Mouse (Mus musculus) stomach, postnatal 0 days (tissue): ENCODE data around the gene Txnrd1. TPM values are rescaled to one million over a fixed set of nuclear protein-coding genes. Genes with fewer than 3 reads are reported as not detected.

Source experiments
- ATAC-seq: fragments of 200-750 bp; cut with Nextera tagmentation; 2 replicates; pipeline ENCODE4 v1.8.0; 2017; ENCODE audit not compliant: low FRiP score, low TSS enrichment
- DNase-seq: peaks from one replicate; pipeline ENCODE4 v3.0.0-alpha.2; 2016; ENCODE audit warnings: low spot score
- H3K27ac ChIP-seq: fragments of 300-500 bp; sonication (generic); replicated peaks from 2 replicates; pipeline ENCODE4 v1.5.1; 2014; ENCODE audit warnings: mild to moderate bottlenecking, control low read depth
- H3K27me3 ChIP-seq: fragments of 300-500 bp; sonication (generic); 2 replicates; pipeline ENCODE4 v1.6.1; 2014; ENCODE audit warnings: low read length; ENCODE audit not compliant: control insufficient read depth, insufficient read depth
- H3K36me3 ChIP-seq: fragments of 300-500 bp; sonication (generic); 2 replicates; pipeline ENCODE4 v1.6.1; 2014; ENCODE audit warnings: low read length, mixed read lengths; ENCODE audit not compliant: control insufficient read depth, insufficient read depth
- H3K4me1 ChIP-seq: fragments of 300-500 bp; sonication (generic); replicated peaks from 2 replicates; pipeline ENCODE4 v1.6.1; 2014; ENCODE audit warnings: antibody characterized with exemption; ENCODE audit not compliant: control insufficient read depth, insufficient read depth
- H3K4me2 ChIP-seq: fragments of 300-500 bp; sonication (generic); replicated peaks from 2 replicates; pipeline ENCODE4 v1.6.1; 2014; ENCODE audit warnings: low read depth, mild to moderate bottlenecking, control low read depth, moderate library complexity
- H3K4me3 ChIP-seq: fragments of 300-500 bp; sonication (generic); 2 replicates; pipeline ENCODE4 v1.5.1; 2014; ENCODE audit warnings: low read depth, low read length, control low read depth
- H3K9ac ChIP-seq: fragments of 300-500 bp; sonication (generic); 2 replicates; pipeline ENCODE4 v1.6.1; 2014; ENCODE audit warnings: mild to moderate bottlenecking, low read length, control low read depth, mixed read lengths
- H3K9me3 ChIP-seq: fragments of 300-500 bp; sonication (generic); 2 replicates; pipeline ENCODE4 v1.6.1; 2016; ENCODE audit warnings: low read length; ENCODE audit not compliant: control insufficient read depth
- CTCF ChIP-seq: IDR thresholded peaks from 2 replicates; pipeline ENCODE4 v1.5.1; 2016; ENCODE audit warnings: antibody characterized with exemption, low read depth, mild to moderate bottlenecking, moderate library complexity
- EP300 ChIP-seq: optimal IDR thresholded peaks from 2 replicates; pipeline ENCODE3; 2016; ENCODE audit warnings: antibody characterized with exemption
- WGBS: fragments of 180-500 bp; shearing (Covaris S2); extraction: QIAGEN DNeasy Blood & Tissue Kit; methylation state at CpG from one replicate; pipeline ENCODE4 v1.1.7; 2014; 5-methylcytosine and 5-hydroxymethylcytosine counted together
- polyA plus RNA-seq: library from polyadenylated mRNA; unstranded; fragments of >200 nt; fragmentation: Nextera tagmentation; extraction: Ambion mirVana; gene quantifications from 2 replicates; pipeline ENCODE4 v1.2.1, GENCODE M21; 2015

Txnrd1 gene
- polyA plus RNA-seq, 1 experiment from 2014 or later: 61.9 TPM

DNA sequence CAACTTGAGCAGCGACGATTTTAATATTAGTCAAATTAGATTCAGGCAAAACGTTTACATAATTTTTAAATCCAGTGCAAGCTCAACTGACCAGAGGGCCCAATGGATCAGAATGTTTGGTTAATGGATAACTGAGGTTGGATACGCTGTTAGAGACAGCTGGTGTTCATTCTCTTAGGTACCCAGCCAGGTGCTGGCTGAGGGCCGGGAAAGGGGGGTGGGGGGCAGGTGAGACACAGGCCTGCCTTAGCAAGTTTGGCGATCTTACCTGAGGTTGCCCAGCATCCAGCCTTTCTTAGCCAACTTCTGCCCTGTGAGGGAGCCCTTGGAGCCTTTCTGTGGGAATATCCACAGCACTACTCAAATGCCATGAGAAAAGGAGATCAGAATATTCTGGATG lies 28.6 kb upstream of the Txnrd1 start:
- H3K9me3 ChIP-seq: no peaks in the 10 kb centered on the region
- no peak overlapping the region for H3K9ac ChIP-seq
- DNase-seq (no peak), ATAC-seq (no peak)
- no peak for TF ChIP-seq CTCF
- H3K4me2 ChIP-seq: no peak overlapping the region
- H3K36me3 ChIP-seq: no peaks in the 10 kb centered on the region
- 45% methylated on average over 6 of the region's 6 CpGs for WGBS
- no peaks in the 10 kb centered on the region for H3K4me1 ChIP-seq
- no peak overlapping the region for H3K27ac ChIP-seq
- no peak overlapping the region for H3K4me3 ChIP-seq
- no peaks in the 10 kb centered on the region for H3K27me3 ChIP-seq

DNA sequence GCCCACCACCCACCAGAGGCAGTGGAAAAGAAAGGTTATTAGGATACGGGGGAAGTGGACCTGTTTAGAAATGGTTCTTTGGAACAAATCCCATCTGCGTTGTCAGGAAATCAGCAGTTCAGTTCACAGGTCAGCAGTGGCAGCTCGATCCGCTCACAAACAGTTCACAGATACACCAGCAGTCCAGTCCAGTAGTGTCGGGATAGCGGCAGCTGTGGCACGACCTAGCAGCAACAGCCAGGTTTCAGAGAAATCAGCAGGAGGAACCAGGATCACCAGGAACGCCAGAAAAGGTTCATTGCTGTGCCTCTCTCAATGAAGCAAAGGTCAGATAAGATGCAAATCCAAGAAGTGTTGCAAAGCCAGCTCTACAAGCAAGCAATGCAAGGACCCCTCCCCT lies 27.3 kb upstream of the Txnrd1 start:
- H3K4me1 ChIP-seq: no peaks in the 10 kb centered on the region
- no peak overlapping the region for H3K4me3 ChIP-seq
- H3K4me2 ChIP-seq: no peak overlapping the region
- H3K36me3 ChIP-seq: no peaks in the 10 kb centered on the region
- H3K27ac ChIP-seq: no peak overlapping the region
- 66% methylated on average over 8 of the region's 8 CpGs for WGBS
- no peak overlapping the region for H3K9ac ChIP-seq
- no peaks in the 10 kb centered on the region for H3K27me3 ChIP-seq
- H3K9me3 ChIP-seq: no peaks in the 10 kb centered on the region
- DNase-seq (no peak), ATAC-seq (no peak)
- no peak for TF ChIP-seq EP300
- no peak for TF ChIP-seq CTCF

DNA sequence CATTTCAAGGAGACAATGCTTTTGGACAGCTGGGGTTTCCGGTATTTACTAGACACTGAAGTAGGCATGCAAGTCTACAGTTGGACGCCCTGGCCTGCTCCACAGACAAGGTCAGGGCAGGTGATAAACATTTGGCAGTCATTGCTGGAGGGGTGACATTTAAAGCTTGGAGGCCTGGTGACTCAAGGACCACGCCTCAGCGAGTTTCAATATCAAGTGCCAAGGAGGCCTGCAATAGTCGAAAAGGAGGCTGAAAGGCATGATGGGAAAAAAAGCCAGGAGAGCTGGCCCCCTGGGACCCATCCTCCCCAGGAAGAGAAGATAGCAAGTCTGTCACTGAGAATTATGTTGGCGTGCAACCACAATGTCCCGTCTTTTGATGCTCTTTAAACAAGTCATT lies 26.5 kb upstream of the Txnrd1 start:
- WGBS: 66% methylated on average over 7 of the region's 7 CpGs
- ATAC-seq (no peak), DNase-seq (no peak)
- H3K4me1 ChIP-seq: no peaks in the 10 kb centered on the region
- TF ChIP-seq EP300 (no peak), CTCF (no peak)
- no peaks in the 10 kb centered on the region for H3K9me3 ChIP-seq
- H3K36me3 ChIP-seq: no peaks in the 10 kb centered on the region
- H3K4me2 ChIP-seq: no peak overlapping the region
- no peak overlapping the region for H3K4me3 ChIP-seq
- H3K27me3 ChIP-seq: no peaks in the 10 kb centered on the region
- no peak overlapping the region for H3K27ac ChIP-seq
- H3K9ac ChIP-seq: no peak overlapping the region

DNA sequence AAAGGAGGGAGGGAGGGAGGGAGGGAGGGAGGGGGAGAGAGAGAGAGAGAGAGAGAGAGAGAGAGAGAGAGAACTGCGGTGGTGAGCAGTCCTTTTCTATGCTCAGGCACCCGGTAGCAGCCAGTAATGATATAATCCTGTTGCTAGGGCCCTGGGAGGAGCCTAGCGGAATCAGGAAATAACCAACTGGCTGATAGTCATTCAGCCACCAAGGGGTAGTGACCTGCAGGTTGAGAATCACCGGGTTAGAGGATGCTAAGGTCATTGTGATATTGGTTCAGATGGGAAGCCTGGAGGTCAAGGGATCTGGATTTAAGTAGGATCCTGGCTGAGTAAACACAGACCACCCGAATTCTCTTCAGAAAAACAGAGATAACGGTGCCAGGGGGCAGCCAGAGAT lies 25.6 kb upstream of the Txnrd1 start:
- H3K36me3 ChIP-seq: no peaks in the 10 kb centered on the region
- no peak overlapping the region for H3K27ac ChIP-seq
- no peak overlapping the region for H3K4me2 ChIP-seq
- no peak overlapping the region for H3K9ac ChIP-seq
- no peak for TF ChIP-seq EP300
- DNase-seq (no peak), ATAC-seq (peak; percentile 30; the same call in 1 of the 2 replicates)
- H3K4me1 ChIP-seq: no peaks in the 10 kb centered on the region
- H3K4me3 ChIP-seq: no peak overlapping the region
- H3K9me3 ChIP-seq: no peaks in the 10 kb centered on the region
- no peaks in the 10 kb centered on the region for H3K27me3 ChIP-seq
- WGBS: 43% methylated on average over 6 of the region's 6 CpGs

DNA sequence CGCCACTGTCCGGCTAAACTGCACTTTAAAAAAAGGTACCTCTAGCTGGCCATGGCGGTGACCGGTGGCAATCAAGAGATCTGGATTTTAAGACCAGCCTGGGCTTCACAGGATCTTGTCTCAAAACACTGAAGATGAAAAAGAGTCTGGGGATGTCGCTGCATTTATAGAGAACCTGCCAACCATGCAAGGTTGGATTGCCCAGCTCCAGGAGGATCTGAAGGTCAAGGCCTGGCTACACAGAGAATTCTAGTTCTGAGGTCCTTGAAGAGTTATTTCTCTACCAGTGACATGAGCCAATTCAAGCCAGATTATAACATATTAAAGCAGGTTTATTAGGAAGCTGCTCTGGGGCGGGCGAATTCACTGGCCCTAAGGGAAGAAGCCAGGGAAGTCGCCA lies 24.9 kb upstream of the Txnrd1 start:
- no peaks in the 10 kb centered on the region for H3K36me3 ChIP-seq
- DNase-seq (no peak), ATAC-seq (no peak)
- no peaks in the 10 kb centered on the region for H3K9me3 ChIP-seq
- no peak overlapping the region for H3K4me2 ChIP-seq
- H3K27ac ChIP-seq: no peak overlapping the region
- no peaks in the 10 kb centered on the region for H3K27me3 ChIP-seq
- no peak overlapping the region for H3K9ac ChIP-seq
- TF ChIP-seq CTCF (no peak), EP300 (no peak)
- H3K4me3 ChIP-seq: no peak overlapping the region
- H3K4me1 ChIP-seq: no peaks in the 10 kb centered on the region
- WGBS: 94% methylated on average over 8 of the region's 8 CpGs

DNA sequence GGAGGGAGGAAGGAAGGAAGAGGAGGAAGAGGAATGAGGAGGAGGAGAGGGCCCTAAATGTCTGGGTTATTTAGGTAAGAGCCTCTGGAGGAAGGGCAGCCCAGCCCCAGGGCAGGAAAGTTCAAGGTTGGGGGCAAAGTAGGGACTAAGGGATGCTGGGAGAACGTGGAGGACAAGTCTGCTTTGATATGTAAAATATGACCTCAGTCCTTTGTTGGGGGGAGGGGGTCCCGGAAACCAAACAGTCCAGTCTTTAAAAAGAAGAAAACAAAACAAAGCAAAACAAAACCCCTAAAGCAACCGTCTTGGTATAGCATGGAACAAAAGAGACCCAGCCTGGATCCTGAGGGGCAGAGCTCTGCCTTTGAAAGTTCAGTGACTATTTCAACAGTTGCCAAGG lies 24.4 kb upstream of the Txnrd1 start:
- Histone ChIP-seq H3K4me3 (no peak overlapping the region), H3K9me3 (no peaks in the 10 kb centered on the region), H3K36me3 (no peaks in the 10 kb centered on the region), H3K4me2 (no peak overlapping the region), H3K4me1 (no peaks in the 10 kb centered on the region), H3K9ac (no peak overlapping the region), H3K27ac (no peak overlapping the region), H3K27me3 (no peaks in the 10 kb centered on the region)
- 41% methylated on average over 3 of the region's 3 CpGs for WGBS
- DNase-seq (no peak), ATAC-seq (no peak)
- TF ChIP-seq CTCF (no peak), EP300 (no peak)
